Mouse (Mus musculus) Muller cell, postnatal 12 days (primary cell): ENCODE data around the gene Grin2a.

Experiments used
- DNase-seq: peaks from one replicate; pipeline ENCODE4 v3.0.0-alpha.2; 2015; ENCODE audit errors: inconsistent ontology term

Grin2a gene

DNA sequence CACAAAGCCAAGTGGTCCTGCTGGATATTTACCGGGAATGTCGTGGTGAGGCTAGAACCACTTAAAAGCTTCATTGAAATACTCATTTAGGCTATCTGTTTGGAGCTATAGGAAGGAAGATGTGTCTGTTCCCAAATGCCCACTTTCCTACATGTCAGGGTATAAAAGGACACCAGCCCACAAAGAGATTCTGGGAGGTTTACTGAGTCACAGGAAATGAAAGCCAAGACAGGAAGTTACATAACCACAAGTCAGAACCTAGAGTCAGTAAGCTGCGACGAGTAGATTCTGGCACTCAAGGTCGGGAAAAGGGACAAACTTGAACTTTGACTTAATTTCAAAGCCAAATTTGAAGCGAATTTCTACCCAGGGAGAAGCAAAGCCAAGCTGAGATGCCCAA, 30.9 kb downstream of the Grin2a start:
- DNase-seq = no peak

DNA sequence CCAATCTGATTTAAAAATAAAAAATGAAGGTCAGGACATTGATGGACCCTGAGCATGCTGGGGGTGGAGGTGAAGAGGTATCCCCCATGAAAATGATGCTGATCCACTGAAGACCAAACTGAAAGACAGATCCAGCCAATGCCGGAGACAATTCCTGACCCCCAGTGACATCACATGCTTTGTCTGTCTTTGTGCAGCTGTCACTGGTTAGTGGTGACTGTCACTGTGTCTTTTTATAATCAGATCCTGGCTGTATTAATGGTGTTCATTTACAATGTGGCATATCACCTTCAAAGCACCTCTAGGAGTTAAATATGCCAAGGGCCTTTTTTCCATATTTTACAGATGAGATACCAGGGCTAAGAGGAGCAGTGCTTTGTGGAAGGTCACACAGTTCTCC, 32.9 kb downstream of the Grin2a start:
- DNase-seq = no peak

GRCm38 (mm10) chr16:9959340-9959739, 36.0 kb downstream of the Grin2a start:
- no peak for DNase-seq

DNA sequence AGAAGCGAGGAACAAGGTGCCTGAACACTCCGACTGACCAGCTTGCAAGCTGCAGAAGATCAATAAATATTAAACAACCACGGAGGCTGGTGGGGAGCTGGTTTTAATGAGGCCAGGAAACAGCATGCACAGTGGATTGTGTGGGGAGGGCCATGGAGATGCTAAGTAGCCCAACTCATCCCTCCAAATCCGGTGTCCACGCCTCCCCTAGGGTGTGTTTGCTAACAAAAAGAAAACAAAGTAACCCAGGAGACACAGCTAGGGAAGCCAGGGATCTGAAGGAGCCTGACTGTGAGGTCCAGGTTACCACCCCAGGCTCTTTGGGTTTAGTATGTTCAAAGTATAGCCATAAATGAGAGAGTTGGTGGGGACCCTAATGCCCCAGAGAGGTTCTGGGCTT, 41.1 kb downstream of the Grin2a start:
- no peak for DNase-seq

- DNase-seq = no peak
Measured at GRCm38 (mm10) chr16:9953396-9953831, 41.9 kb downstream of the Grin2a start.

DNA sequence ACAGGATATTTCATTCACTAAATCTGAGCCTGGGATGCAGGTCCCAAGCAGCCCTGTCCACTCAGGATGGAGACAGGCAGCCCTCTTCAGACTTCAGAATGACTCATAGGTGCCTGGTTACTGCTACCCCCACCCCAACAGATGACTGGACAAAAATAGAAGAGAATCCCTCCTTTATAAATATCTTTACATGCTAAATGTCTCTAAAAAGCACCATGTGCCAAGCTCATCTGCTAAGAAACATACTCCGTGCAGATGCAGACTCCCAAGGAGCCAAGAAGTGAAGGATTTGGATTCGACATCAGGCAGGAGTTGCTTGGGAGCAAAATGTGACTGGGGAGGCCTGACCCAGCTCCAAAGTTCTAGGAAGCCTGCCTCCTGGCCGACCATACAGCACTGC, 46.1 kb downstream of the Grin2a start:
- no peak for DNase-seq

DNA sequence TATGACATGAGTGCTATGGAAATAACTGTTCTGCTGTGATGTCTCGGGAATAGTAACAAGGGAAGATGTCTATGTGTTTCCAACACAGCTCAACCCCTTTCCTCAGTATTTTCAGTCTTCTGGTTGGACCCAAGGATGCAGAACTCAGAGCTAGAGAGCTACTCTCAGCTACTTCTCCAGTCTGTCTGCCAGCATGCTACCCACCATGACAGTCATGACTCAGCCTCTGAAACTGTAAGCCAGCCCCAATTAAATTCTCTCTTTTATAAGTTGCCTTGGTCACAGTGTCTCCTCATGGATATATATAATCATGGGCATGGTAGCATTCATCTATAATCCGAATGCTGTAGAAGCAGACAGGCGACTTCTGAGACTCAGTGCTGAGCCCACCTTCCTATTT, 47.9 kb downstream of the Grin2a start:
- DNase-seq = no peak

DNA sequence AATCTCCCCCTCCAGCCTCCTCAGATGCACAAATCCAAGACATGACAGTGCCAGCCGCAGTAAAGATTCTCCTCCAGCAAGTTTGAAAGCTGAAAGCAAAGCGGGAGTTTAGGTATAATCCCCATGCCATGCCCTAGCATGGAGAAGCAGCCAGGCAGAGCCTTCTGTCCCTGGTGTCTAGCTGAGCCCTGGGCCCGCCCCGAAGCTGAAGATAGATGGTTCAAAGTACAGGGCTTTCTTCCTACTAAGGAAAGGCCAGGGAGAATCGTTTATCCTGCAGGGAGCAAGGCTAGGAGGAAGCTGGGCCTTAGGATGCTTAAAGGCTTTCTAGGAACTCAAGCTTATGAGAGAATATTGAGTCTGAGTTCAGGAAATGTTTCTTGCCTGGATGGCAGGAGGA, 50.5 kb downstream of the Grin2a start:
- no peak for DNase-seq

DNA sequence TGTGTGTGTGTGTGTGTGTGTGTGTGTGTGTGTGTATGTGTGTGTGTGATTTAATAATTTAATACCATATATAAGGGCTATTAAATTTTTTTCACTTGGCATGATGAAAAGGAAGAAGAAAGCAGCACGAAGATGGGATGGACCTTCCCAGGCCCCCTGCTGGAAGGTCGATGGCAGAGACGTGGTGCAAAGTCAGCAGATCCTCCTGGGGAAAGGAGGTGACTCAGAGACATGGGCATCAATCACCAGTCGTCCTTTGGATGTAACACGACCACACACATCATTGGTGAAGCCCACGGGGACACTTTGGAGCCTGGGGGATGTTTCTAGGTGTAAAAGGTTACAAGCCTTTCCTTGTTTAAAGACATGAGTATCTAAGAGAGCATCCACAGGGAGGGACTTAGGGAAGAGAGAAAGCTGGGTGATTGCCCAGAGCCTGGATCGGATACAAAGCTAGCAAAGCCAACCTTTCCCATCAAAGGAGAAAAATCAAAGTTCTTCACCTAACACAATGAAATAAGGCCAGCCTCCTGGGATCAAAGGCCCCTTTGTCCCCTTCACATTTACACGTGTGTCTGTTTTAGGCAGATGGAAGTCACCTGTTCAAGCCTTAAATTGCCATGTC, 53.9 kb downstream of the Grin2a start:
- DNase-seq = no peak

GRCm38 (mm10) chr16:9940716-9941115, 54.6 kb downstream of the Grin2a start:
- no peak for DNase-seq

DNA sequence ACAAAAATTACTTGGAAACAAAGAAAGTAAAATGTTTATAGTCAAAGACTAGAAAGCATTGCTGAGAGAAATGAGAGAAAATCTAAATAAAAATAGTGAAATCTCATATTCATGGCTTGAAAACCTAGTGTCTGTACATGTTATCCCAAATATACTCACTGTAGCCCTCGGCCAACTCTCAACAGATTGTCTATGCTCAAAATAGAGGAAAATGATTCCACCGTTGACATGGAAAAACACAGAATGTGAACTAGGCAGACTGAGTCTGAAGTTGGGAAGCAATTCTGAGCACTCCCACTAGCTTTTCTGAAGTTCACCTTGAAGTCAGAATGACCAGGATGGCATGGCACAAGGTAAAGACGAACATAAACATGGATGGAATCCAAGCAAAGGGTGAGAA, 84.7 kb downstream of the Grin2a start:
- no peak for DNase-seq

DNA sequence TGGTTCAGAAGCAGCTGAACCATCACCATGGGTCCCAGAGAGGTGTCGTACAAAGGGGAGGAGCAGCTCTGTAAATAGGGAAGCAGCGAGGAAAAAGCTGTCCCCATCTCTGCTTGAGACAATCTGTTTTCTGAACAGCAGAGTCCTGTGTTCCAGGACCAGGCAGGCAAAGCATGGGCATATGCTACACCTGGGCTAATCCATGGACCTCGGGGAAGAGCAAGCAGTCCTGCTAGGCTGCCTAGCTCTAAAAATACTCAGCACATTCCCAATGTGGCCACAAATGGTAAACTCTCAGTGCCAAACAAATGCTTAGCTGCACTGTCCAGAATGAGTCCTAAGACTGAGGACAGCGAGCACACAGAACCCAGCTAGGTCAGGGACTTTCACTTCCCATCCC, 86.1 kb downstream of the Grin2a start:
- no peak for DNase-seq

DNA sequence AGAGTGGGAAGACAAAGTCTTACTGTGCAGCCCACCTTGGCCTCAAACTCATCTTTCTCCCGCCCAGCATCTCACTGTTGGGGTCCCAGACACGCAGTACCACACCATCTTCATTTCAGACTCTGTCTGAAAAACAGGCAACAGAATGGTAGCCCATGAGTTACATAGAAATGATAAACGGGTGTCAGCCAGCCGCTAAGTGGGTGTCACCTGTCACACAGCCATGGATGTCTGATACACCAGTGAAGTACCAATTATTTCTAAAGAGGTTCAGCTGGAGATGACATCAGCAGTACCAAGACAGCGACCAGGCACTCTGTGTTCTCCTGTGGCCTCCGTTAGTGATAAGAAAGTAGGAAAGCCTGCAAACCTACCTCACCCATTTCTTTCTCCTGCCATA, 90.9 kb downstream of the Grin2a start:
- no peak for DNase-seq

GRCm38 (mm10) chr16:9902680-9903463, 92.5 kb downstream of the Grin2a start:
- DNase-seq = no peak

DNA sequence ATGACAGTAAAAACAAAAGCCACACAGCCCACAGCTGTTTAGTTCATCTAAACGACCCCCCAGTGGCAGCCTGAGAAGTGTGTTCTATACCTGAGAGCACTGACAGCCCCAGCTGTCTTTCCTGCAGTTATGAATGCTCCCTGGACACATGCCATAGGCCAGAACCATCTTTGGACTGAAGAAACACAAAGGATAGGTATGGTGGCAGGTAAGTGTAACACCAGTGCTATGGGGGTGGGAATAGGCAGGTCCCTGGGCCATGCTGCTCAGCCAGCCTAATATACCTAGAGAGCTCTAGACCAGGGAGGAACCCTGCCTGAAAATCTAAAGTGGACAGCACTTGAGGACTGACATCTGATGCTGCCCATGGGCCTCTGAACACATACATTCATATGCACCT, 93.9 kb downstream of the Grin2a start:
- no peak for DNase-seq

DNA sequence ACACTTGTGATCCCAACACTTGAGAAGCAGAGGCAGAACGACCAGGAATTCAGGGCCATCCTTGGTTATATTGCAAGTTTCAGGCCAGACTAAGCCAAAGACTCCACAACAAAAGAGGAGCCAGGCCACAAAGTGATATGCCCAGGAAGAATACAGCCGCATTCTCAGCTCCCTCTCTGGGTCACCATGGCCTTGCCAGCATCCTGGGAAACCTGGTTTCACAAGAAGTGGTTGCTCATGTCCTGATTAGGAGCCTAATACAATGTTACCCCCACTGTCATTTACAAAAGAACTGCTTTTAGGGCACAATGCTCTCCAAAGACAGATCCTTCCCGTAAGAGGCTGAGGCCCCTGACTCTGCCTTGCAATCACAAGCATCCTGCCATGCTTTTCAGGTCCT, 94.4 kb downstream of the Grin2a start:
- no peak for DNase-seq

GRCm38 (mm10) chr16:9900196-9900595, 95.2 kb downstream of the Grin2a start:
- DNase-seq = no peak

DNA sequence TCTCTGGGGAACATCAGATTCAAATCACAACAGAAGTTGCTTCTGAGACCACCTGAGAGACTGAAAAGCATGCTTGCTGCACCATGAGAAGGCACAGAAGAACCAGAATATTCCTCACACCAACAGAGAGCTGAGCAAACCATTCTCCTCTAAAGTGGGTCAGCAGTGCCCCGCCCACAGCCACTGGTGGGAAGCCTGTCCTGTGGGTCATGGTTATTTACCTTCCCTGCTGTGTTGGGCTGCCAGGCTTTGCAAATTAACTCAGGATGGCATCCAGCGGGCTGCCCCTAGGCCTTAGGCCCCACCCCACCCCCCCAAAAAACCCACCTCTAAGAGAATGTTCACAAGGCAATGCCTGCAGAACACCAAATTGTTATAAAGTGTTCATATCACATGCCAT, 96.2 kb downstream of the Grin2a start:
- peak; percentile 12 for DNase-seq

GRCm38 (mm10) chr16:9895581-9895980, 99.8 kb downstream of the Grin2a start:
- DNase-seq = no peak

GRCm38 (mm10) chr16:9886155-9886554, 109.2 kb downstream of the Grin2a start:
- DNase-seq = no peak

DNA sequence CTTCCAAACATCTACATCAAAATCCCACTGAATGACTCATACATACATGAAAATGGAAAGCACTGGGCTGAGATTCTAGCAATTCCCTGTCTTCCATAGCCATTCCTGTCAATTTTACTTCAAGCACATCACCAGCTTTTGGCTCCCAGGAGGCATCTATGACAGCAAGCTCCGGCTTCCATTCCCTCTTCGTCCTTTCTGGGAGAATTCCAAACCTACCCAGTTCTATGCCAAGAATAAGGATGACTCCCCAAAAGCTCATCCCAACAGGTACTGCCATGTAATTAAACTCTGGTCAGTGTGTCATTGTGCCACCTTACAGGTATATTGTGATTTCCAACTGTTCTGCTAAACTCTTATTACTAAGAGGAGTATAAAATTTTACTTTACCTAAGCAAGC, 111.2 kb downstream of the Grin2a start:
- no peak for DNase-seq

DNA sequence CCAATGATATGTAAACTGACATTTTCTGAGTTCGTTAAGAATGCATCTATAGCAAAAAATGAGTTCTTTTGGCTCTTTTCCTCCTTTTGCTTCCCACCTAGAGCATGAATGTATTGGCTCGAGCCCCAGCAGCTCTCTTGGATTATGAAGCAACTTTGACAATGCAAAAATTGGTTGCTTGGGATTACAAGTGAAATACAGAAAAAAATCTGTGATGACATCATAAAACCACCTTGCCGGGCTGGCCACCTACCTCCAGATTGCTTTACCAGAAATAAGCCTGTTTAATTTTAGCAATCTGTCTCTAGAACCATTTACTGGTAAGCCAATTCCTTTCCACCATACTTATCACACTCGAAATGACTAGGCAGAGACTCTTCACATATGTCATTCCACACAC, 112.9 kb downstream of the Grin2a start:
- no peak for DNase-seq

- DNase-seq = no peak
Measured at GRCm38 (mm10) chr16:9873001-9873400, 122.4 kb downstream of the Grin2a start.

DNA sequence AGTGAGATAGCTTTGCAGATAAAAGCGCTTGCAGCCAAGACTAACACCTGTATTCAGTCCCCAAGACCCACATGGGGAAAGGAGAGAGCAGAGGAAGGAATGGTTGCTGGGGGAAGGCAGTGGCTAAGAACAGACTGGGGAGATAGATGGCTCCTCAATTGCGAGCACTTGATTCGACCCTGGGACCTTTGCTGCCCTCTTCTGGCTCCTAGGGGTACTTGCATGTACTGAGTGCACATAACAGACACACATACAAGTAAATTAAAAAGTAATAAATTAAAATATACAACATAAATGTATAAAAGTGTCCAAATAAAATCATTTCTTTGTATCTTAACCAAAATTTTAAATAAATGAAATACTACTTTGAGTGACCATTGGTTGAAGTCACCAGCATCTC, 129.7 kb downstream of the Grin2a start:
- no peak for DNase-seq
